Mouse (Mus musculus): ENCODE measurements around the gene Gm20388.

DNA sequence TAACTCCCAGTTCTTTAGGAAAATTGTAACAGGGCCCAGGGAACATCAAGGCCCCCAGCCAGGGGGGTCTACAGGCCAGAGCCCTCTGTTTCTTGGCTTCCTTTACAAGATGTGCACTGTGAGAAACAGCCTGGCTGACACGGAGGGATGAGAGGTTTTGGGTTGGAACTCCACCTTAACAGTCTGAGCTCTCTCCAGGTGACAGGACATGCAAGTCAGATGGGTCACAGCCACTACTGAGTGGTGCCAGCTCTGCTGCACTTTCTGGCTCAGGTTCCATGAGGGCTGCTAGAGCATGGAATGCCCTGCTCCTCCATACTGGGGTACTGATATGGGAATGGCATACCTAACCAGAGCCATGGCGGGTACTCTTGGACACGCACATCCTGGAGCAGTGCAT lies 180.4 kb downstream of the Gm20388 start:
- TF ChIP-seq CTCF (IDR thresholded peaks at IDR 0.05; ENCODE audit: low read depth) = no peak
- TF ChIP-seq EP300 (IDR thresholded peaks at IDR 0.05; ENCODE audit: low read depth) = no peak

Measured in liver, embryonic 14.5 days (tissue).